Mouse (Mus musculus) C2C12 (cell line): ENCODE results near the gene 1810024B03Rik. TPM values are rescaled to one million over a fixed set of nuclear protein-coding genes. Genes with fewer than 3 reads are reported as not detected.

Experiments
- H3K27me3 ChIP-seq: one replicate; pipeline ENCODE4 v1.6.1; 2011; ENCODE audit not compliant: control insufficient read depth, insufficient read depth, insufficient read length
- H3K36me3 ChIP-seq: one replicate; pipeline ENCODE4 v1.6.1; 2011; ENCODE audit not compliant: control insufficient read depth, insufficient read depth
- H3K4me3 ChIP-seq: one replicate; pipeline ENCODE4 v1.5.1; 2011; ENCODE audit warnings: mild to moderate bottlenecking, control low read depth; ENCODE audit not compliant: poor library complexity, insufficient read depth, severe bottlenecking
- H3K79me2 ChIP-seq: one replicate; pipeline ENCODE4 v1.6.1; 2011; ENCODE audit not compliant: control insufficient read depth, insufficient read depth
- H3K79me3 ChIP-seq: one replicate; pipeline ENCODE4 v1.6.1; 2011; ENCODE audit warnings: low read depth, control low read depth
- H3ac ChIP-seq: one replicate; pipeline ENCODE3; 2011; ENCODE audit warnings: low read depth; ENCODE audit not compliant: control insufficient read depth, insufficient read length
- CEBPB ChIP-seq: IDR thresholded peaks from one replicate; pipeline ENCODE4 v1.6.1; 2011; ENCODE audit warnings: low read depth, mild to moderate bottlenecking, control low read depth, moderate library complexity
- CTCF ChIP-seq: IDR thresholded peaks from one replicate; pipeline ENCODE4 v1.5.1; 2011; ENCODE audit not compliant: control insufficient read depth, insufficient read depth, insufficient read length
- FOSL1 ChIP-seq: IDR thresholded peaks from one replicate; pipeline ENCODE4 v1.8.0; 2011; ENCODE audit warnings: mild to moderate bottlenecking, low read length; ENCODE audit not compliant: poor library complexity, insufficient read depth, severe bottlenecking
- MAX ChIP-seq: IDR thresholded peaks from one replicate; pipeline ENCODE4 v1.6.1; 2011; ENCODE audit warnings: mild to moderate bottlenecking, control low read depth
- MYOD1 ChIP-seq: IDR thresholded peaks from one replicate; pipeline ENCODE4 v1.6.1; 2011; ENCODE audit warnings: low read depth; ENCODE audit not compliant: control insufficient read depth, insufficient read length
- MYOG ChIP-seq: IDR thresholded peaks from one replicate; pipeline ENCODE4 v1.6.1; 2011; ENCODE audit not compliant: control insufficient read depth, insufficient read length; ENCODE audit errors: extremely low read depth
- USF1 ChIP-seq: IDR thresholded peaks from one replicate; pipeline ENCODE4 v1.6.1; 2011; ENCODE audit warnings: low read depth, mild to moderate bottlenecking, control low read depth, moderate library complexity
- polyA plus RNA-seq: library from polyadenylated mRNA; unstranded; fragments of >200 nt; fragmentation: generic; extraction: Trizol; gene quantifications from one replicate; pipeline ENCODE4 v1.2.1, GENCODE M21; 2012; ENCODE audit warnings: missing spikeins

The 1810024B03Rik gene
- polyA plus RNA-seq, 1 experiment = 1.5 TPM

DNA sequence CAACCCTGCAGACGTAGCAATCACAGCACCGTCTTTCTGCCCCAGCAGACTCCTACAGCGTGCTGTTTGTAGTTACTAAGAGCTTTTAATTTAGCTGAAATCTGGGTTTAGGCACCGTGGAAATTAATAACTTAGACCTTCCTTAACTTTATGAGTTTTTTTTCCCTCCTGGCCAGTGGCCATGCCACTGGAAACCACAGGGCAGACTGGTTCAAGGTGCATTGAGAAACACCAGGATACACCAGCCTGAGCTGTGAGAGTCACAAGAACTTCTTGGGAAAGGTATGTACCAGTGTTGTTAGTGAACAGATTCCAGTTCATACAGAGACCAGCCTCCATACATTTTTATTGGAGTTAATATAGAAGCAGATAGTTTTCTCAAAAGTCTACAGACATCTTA, 69.6 kb downstream of the 1810024B03Rik start:
- Histone ChIP-seq H3K79me3 (no peaks in the 10 kb centered on the region), H3K4me3 (no peak overlapping the region), H3K36me3 (no peaks in the 10 kb centered on the region), H3K79me2 (peaks cover 3% of the 10 kb centered on the region), H3K27me3 (no peaks in the 10 kb centered on the region), H3ac (no peak overlapping the region)
- TF ChIP-seq MYOG (no peak), FOSL1 (no peak), CTCF (no peak), MAX (no peak), MYOD1 (no peak), USF1 (no peak), CEBPB (no peak)

DNA sequence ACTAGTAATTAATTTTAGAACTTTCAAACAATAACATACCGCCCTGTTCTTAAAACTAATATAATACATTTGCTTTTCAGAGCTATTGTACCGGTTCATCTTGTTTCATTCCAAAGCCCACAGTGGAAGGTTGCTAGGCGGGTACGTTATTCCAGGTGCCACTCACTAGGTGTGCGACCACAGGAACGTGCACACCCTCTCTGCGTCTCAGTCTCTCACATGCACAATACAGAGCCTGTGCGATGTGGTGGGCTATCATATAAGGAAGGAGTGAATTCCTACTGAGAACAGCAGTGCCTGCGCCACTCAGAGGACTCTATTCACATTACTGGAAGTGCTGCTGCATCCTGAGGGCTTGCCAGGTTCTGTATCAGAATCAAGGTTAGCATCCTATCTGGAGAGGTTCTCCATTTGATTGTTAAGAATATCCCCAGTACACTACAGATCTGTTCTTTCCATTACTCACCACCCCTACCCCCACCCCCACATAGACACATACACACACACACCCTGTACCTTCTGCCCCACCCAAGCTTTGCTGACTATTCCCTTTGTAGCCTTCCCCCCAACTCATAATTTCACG, 70.2 kb downstream of the 1810024B03Rik start:
- H3K4me3 ChIP-seq = no peak overlapping the region
- peaks cover 3% of the 10 kb centered on the region for H3K79me3 ChIP-seq
- no peaks in the 10 kb centered on the region for H3K36me3 ChIP-seq
- no peak for TF ChIP-seq USF1
- no peak for TF ChIP-seq CEBPB
- TF ChIP-seq MAX = no peak
- TF ChIP-seq CTCF = no peak
- no peak for TF ChIP-seq MYOD1
- TF ChIP-seq MYOG = no peak
- TF ChIP-seq FOSL1 = no peak
- peaks cover 8% of the 10 kb centered on the region for H3K79me2 ChIP-seq
- H3ac ChIP-seq = no peak overlapping the region
- H3K27me3 ChIP-seq = no peaks in the 10 kb centered on the region

DNA sequence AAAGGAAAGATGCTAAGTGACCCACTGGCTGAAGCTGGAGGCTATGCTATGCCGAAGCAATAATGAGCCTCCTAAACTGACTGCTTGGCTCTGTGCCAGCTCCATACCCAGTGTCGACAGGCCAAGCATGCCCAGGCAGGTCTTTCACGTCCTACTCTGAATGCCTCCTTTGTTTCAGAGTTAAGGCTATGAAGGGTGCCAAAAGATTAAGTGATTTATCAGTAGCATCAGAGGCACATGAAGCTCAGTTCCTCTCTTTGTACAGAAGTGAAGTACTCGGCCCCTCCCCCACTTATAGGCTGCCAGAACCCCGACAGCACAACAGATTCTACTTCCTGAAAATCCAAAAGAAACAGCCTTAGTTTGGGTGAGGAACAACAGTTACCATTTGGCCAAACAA, 71.1 kb downstream of the 1810024B03Rik start:
- H3K4me3 ChIP-seq = no peak overlapping the region
- peaks cover 17% of the 10 kb centered on the region for H3K79me2 ChIP-seq
- H3K79me3 ChIP-seq = peaks cover 13% of the 10 kb centered on the region
- H3K36me3 ChIP-seq = no peaks in the 10 kb centered on the region
- H3K27me3 ChIP-seq = no peaks in the 10 kb centered on the region
- no peak overlapping the region for H3ac ChIP-seq
- no peak for TF ChIP-seq MAX
- no peak for TF ChIP-seq USF1
- no peak for TF ChIP-seq CTCF
- TF ChIP-seq CEBPB = no peak
- TF ChIP-seq MYOD1 = no peak
- TF ChIP-seq FOSL1 = no peak
- TF ChIP-seq MYOG = no peak

Other genes starting within 250 kb of the 1810024B03Rik start
- gene Ap4e1, start 199.6 kb downstream of the 1810024B03Rik start, polyA plus RNA-seq = 2.6 TPM
- gene Blvra, start 137.6 kb downstream of the 1810024B03Rik start, polyA plus RNA-seq = 32.6 TPM
- gene Ncaph, start 74.3 kb downstream of the 1810024B03Rik start, polyA plus RNA-seq = 34.6 TPM
- gene Itpripl1, start 64.8 kb downstream of the 1810024B03Rik start, polyA plus RNA-seq = 4.1 TPM
- gene Snrnp200, start 106 bp upstream of the 1810024B03Rik start, polyA plus RNA-seq = 46.8 TPM
- gene Ciao1, start 39.5 kb upstream of the 1810024B03Rik start, polyA plus RNA-seq = 44.4 TPM
- gene Tmem127, start 39.6 kb upstream of the 1810024B03Rik start, polyA plus RNA-seq = 16.8 TPM
- gene Stard7, start 61.9 kb upstream of the 1810024B03Rik start, polyA plus RNA-seq = 25.2 TPM
- 13.9 TPM for gene Dusp2, start 127.9 kb upstream of the 1810024B03Rik start, polyA plus RNA-seq
- not detected for gene Astl, start 130.4 kb upstream of the 1810024B03Rik start, polyA plus RNA-seq
- not detected for gene Adra2b, start 154.9 kb upstream of the 1810024B03Rik start, polyA plus RNA-seq
- 0.02 TPM for gene Gpat2, start 216.9 kb upstream of the 1810024B03Rik start, polyA plus RNA-seq
- 2.6 TPM for gene Fahd2a, start 236.3 kb upstream of the 1810024B03Rik start, polyA plus RNA-seq